Mouse (Mus musculus) right cerebral cortex, postnatal 10 days (tissue): Measurements from ENCODE around the gene Uhmk1.

Source experiments
- DNase-seq, 2 experiments: peaks; one replicate each; pipeline ENCODE4 v3.0.0; 2021; ENCODE audit warnings: low spot score in 2 of 2

Uhmk1 gene

GRCm38 (mm10) chr1:170175848-170176247, 39.3 kb downstream of the Uhmk1 start:
- DNase-seq, result no peak

GRCm38 (mm10) chr1:170174814-170175332, 40.3 kb downstream of the Uhmk1 start, which contains the start of gene Uap1:
Gene Uap1 (minus strand): TSS chr1:170174957.
- DNase-seq, result peak; percentile 97 to 98

GRCm38 (mm10) chr1:170173991-170174813, 41.0 kb downstream of the Uhmk1 start:
- peak in 1 of 2 experiments; percentile 44 for DNase-seq

GRCm38 (mm10) chr1:170167781-170168180, 47.4 kb downstream of the Uhmk1 start:
- no peak for DNase-seq

GRCm38 (mm10) chr1:170164913-170165312, 50.3 kb downstream of the Uhmk1 start:
- DNase-seq, result no peak

GRCm38 (mm10) chr1:170164053-170164614, 51.1 kb downstream of the Uhmk1 start:
- no peak for DNase-seq

GRCm38 (mm10) chr1:170163398-170163943, 51.7 kb downstream of the Uhmk1 start:
- DNase-seq, result no peak

- peak in 1 of 2 experiments; percentile 43 for DNase-seq
These were observed 53.3 kb downstream of the Uhmk1 start for GRCm38 (mm10) chr1:170161852-170162251.

GRCm38 (mm10) chr1:170160397-170160938, 54.7 kb downstream of the Uhmk1 start:
- DNase-seq, result no peak

- DNase-seq, result no peak
These were observed 55.5 kb downstream of the Uhmk1 start for GRCm38 (mm10) chr1:170159707-170160106.

GRCm38 (mm10) chr1:170155761-170156160, 59.4 kb downstream of the Uhmk1 start:
- DNase-seq, result no peak

- DNase-seq, result no peak
These were observed 59.9 kb downstream of the Uhmk1 start for GRCm38 (mm10) chr1:170155298-170155697.

GRCm38 (mm10) chr1:170153986-170154385, 61.2 kb downstream of the Uhmk1 start:
- DNase-seq, result no peak

- no peak for DNase-seq
These were observed 62.6 kb downstream of the Uhmk1 start for GRCm38 (mm10) chr1:170152552-170152951.

- DNase-seq, result no peak
These were observed 64.3 kb downstream of the Uhmk1 start for GRCm38 (mm10) chr1:170150870-170151269.

GRCm38 (mm10) chr1:170149756-170150155, 65.4 kb downstream of the Uhmk1 start:
- no peak for DNase-seq

- no peak for DNase-seq
These were observed 66.7 kb downstream of the Uhmk1 start for GRCm38 (mm10) chr1:170148536-170148935.

- no peak for DNase-seq
These were observed 67.3 kb downstream of the Uhmk1 start for GRCm38 (mm10) chr1:170147651-170148448.

- no peak for DNase-seq
These were observed 69.6 kb downstream of the Uhmk1 start for GRCm38 (mm10) chr1:170145606-170146005.
